Mouse (Mus musculus): ENCODE data around the gene Vmn2r109.
"Not testable (repeated sequence)": the region's sequence is repeated elsewhere in the genome, so short reads cannot be mapped to it uniquely, and the experiment has no call there.

The Vmn2r109 gene

GRCm38 (mm10) chr17:20564656-20565055 is at the start of gene Vmn2r109:
Gene Vmn2r109, minus strand, starts transcription at chr17:20564756.
- DNase-seq, result no peak

- no peak for DNase-seq
These were observed 31.8 kb upstream of the Vmn2r109 start, which contains the start of gene Vmn2r110 for GRCm38 (mm10) chr17:20596323-20596722. Gene Vmn2r110, minus strand, starts transcription at chr17:20596423.

DNA sequence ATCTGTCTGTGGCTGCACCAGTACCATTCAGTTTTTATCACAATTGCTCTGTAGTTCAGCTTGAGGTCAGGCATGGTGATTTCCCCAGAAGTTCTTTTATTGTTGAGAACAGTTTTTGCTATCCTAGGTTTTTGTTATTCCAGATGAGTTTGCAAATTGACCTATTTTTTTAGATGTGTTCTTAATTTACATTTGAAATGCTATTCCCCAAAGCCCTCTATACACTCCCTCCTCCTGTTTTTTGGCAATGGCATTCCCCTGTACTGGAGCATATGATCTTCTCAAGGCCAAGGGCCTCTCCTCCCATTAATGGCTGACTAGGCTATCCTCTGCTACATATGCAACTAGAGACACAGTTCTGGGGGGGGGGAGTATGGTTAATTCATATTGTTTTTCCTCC is 56.3 kb downstream of the Vmn2r109 start:
- not testable (repeated sequence) for DNase-seq

- DNase-seq, result no peak
These were observed 66.7 kb downstream of the Vmn2r109 start, which contains the start of gene Vmn1r225 for GRCm38 (mm10) chr17:20497858-20498257. Gene Vmn1r225, plus strand, starts transcription at chr17:20498158.
